Mouse (Mus musculus): Measurements from ENCODE around the gene Fmo5.

Gene Fmo5

DNA sequence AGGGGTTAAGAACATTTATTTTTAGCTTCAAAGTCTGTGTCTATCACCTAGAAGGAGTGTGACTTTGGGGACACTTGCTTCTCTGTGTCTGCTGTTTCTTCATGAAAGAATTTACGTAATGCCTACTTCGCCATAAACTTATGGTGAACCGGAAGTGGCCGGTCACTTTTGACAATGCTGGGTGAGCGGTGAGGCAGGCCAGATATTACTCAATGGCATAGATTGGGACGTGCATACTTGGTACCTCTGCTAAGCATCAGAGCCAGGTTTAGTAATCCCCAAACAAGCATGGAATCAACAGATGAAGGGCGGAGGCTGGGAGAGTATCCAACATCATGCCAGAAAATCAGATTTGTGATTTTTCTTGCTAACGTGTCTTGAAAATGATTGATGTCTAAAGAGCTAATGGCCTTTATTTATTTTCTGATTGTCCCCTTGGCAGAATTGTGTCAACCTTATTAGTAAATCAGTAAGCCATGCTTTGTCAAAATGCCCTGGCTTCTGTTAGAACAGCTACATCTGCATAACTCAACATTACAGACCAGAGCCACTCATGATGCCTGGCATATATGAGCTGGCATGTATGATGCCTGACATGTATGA lies 2.8 kb downstream of the Fmo5 start:
- DNase-seq (ENCODE audit: low read depth, low spot score): no peak

DNA sequence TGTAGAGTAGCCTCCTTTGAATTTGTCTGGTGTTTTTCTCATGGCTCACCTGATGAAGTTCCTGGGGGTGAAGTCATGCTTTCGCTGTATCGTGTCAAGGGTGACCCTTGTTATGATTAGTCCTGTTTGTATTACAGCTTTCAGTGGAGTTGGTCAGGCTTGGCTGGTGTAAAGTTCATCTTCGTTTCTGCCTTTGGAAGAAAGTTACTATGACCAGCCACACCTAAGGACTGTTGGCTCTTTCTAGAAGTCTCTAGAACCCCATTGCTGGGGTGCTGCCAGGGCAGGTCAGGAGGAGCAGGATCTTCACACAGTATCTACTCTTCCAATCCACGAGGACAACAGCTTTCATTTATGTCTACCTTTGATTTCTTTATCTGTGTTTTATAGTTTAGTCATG lies 4.9 kb downstream of the Fmo5 start:
- DNase-seq (ENCODE audit: low read depth, low spot score): no peak

DNA sequence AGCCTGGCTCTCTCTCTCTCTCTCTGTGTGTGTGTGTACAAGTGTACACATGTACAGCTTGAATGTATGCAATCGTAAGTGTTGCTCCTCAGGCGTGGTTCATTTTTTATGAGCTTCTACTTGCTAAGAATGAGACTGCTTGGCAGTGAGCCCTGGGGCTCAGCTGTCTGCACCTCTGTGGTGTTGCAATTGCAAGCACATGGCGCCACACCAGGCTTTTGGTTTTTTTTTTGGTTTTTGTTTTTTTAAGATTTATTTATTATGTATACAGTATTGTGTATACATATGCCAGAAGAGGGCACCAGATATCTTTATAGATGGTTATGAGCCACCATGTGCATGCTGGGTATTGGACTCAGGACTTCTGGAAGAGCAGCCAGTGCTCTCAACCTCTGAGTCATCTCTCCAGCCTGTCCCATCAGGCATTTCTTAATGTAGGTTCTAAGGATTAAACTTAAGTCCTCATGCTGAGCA lies 5.7 kb downstream of the Fmo5 start:
- DNase-seq (ENCODE audit: low read depth, low spot score): no peak

DNA sequence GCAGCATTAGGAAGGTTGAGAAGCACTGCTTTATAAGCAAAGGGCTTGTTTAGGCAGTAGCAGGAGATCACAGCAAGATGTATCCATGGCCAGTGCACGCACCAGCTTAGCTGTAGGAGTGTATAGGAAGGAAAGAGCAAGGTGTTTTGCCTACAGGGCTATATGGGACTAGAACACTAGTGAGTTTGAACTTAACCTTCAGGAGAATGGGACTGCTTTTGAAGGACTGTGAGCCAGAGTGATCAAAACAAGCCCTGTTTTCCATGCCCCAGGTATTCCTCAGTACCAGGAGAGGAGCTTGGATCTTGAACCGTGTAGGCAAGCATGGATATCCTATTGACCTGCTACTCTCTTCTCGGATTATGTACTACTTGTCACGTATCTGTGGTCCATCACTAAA lies 12.8 kb downstream of the Fmo5 start:
- DNase-seq (ENCODE audit: low read depth, low spot score): no peak

DNA sequence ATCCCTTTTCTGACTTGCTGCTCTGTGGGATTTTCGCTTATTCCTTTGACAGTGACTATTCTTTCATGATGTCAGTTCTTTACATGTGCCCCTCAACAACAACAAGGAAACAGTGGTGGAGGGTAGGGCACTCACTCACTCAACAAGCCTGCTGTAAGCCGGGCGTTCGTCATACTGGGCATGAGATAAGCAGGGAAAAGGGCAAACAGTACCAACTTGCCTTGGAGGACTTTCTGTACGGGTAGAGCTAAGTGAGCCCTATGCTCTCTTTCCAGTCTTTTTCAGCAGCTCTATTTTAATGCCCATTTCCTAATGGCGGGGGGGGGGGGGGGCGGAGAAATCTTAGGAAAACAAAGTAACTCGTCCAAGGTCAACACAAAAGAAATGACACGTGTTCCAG lies 13.4 kb downstream of the Fmo5 start:
- DNase-seq (ENCODE audit: low read depth, low spot score): no peak

GRCm38 (mm10) chr3:97648518-97648917 lies 19.9 kb downstream of the Fmo5 start:
- DNase-seq (ENCODE audit: low read depth, low spot score): no peak

DNA sequence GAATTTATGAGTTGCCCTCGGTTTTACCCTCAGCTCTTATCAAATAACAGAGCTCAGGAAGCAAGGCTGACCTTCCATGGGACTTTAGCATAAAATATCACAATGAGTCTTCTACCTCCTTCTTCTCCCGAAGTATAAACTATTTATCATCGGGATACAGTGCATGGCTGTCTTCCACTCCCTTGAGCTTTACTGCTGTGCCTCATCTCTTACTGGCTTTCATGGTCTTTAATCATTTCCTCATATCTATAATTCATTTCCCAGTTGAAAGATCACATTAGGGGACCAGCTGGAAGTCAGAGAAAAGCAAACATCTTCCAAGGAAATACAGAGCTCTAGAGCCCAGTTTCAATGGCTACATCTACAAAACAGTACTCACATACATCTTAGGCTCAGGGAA lies 20.4 kb downstream of the Fmo5 start:
- no peak for DNase-seq (ENCODE audit: low read depth, low spot score)

DNA sequence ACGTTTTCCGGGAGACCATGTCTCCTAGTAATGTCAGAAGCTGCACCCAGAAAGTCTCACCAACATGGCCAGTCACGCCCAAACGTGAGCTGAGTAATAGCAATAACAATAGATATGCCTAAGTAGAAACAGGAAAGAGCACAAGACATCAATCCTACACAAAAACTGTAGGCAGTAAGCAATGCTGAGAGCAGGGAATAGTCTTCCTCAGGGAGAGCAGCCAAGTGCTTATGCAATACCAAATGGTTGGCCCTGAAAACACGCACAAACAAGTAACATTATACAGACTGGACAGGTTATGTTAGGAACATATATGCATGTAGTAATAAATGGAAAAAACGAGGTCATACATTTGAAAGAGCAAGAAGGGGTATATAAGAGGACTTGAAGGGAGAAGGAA lies 20.9 kb downstream of the Fmo5 start:
- no peak for DNase-seq (ENCODE audit: low read depth, low spot score)

GRCm38 (mm10) chr3:97651604-97652003 lies 23.0 kb downstream of the Fmo5 start:
- no peak for DNase-seq (ENCODE audit: low read depth, low spot score)

- DNase-seq (ENCODE audit: low read depth, low spot score): no peak
Measured at GRCm38 (mm10) chr3:97653781-97654180, 25.2 kb downstream of the Fmo5 start.

GRCm38 (mm10) chr3:97654901-97655300 lies 26.3 kb downstream of the Fmo5 start:
- no peak for DNase-seq (ENCODE audit: low read depth, low spot score)

DNA sequence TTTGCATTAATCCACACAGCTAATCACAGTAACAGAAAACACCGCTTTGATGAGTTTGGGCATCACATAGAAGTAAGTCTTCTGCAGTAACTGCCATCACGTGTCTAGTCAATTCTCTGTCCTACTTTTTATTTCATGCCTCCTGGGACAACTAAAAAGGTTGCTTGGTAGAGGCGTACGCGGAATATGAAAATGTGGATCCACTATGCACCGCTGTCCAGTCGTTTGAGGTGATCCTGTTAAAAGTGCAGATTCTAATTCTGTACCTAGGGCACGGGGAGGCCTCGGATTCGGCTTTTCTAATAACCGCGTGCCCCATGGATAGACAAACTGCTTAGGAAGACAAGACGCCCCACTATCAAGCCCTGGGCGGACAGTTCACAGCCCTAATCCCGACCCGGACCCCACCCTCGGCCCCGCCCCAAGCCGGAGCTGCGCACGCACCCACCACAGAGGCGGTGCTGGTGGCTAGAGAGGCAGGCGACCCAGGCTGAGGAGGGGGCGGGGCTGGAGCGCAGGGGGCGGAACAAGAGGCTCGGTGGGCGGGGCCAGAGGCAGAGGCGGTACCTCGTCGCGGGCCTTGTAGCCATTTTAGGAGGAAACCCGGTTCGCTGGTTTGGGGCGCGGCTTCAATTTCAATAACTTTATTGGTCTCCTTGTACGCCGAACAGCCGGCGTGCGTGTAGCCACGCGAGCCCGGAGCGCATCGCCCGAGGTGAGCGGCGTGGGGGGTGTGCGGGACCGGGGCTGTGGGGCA lies 29.2 kb downstream of the Fmo5 start, which contains the start of gene Prkab2:
TSS of gene Prkab2 (plus strand) at position 539 of the 757 bp plus-strand sequence.
- peak; percentile 94 for DNase-seq (ENCODE audit: low read depth, low spot score)

GRCm38 (mm10) chr3:97658426-97659193 lies 30.0 kb downstream of the Fmo5 start:
- DNase-seq (ENCODE audit: low read depth, low spot score): no peak

- no peak for DNase-seq (ENCODE audit: low read depth, low spot score)
Measured at GRCm38 (mm10) chr3:97659746-97660145, 31.1 kb downstream of the Fmo5 start.

DNA sequence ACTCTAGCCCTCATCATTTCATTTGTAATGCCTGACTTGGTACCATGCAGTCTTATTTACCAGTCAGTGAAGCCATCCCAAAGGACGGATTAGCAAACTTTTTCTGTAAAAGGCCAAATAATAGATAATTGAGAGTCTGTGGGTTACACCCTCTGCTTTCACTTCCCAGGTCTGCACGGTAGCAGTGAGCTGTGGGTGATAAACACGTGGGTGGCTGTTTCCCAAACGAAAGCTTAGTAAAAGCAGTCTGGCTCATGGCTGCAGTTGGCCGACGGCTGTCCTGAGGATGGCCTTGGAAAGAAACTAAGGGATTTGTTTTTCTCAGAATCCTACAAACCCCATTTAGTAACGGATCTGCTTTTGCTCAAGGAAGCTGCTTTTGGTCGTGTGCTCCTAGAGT lies 32.6 kb downstream of the Fmo5 start:
- DNase-seq (ENCODE audit: low read depth, low spot score): no peak

DNA sequence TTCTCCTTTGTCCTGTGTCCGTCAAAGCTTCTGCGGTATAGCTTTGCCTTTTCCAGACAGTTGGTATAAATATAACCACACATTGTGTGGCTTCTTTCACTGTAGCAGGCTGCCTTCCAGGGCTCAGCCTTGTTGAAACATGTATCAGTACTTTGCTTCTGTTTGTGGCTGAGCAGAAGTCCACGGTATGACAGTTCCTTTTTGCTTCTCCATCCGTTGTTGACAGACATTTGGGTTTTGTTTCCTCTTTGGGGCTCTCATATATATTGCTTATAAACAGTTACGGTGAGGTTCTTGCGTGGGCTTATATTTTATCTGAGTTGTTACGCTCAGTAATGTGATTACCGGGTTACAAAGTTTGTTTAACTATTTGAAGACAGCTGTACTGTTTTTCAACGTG lies 36.9 kb downstream of the Fmo5 start:
- no peak for DNase-seq (ENCODE audit: low read depth, low spot score)

DNA sequence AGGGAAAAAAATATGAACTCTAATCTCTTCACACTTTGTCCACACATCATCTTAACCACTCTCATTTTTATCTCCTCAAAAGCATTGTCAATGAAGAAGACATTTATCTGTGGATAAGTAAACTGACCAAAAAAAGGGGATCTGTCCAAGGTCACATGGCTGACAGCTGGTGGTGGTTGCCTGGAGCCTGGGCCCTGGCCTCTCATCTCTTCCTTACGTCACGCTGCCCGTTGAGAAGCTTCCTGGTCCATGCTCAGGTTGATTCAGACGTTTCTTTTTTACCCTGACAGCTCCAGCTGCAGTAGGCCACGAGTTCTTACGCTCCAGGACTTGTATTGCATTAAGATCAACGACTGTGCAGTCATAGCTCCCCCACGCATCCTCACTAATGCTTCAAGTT lies 37.5 kb downstream of the Fmo5 start:
- no peak for DNase-seq (ENCODE audit: low read depth, low spot score)

DNA sequence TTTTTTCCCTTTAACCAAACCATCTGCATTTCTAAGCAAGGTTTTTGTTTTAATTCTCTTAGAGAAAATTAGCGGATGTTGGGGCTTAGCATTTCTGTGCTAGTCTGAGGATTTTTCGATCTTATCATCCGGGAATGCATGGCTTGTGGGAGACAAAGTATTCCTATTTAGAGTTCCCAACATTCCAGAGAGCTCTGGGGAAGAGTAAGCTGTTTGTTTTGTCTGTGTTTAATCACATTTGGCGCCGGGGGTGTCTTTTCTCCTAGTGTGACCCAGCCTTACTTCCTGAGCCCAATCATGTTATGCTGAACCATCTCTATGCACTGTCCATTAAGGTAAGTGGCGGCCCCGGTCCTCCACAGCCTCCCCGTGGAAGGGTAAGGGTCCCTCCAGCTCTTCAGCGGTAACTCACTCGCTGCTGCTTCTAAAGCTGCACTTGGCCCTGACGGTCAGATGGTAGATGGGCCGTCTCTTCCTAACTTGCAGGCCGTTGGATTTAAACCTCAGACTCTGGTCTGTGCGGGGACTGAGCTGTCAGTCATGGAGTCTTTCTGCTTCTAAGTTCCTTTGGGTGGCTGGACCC lies 38.6 kb downstream of the Fmo5 start:
- no peak for DNase-seq (ENCODE audit: low read depth, low spot score)

DNA sequence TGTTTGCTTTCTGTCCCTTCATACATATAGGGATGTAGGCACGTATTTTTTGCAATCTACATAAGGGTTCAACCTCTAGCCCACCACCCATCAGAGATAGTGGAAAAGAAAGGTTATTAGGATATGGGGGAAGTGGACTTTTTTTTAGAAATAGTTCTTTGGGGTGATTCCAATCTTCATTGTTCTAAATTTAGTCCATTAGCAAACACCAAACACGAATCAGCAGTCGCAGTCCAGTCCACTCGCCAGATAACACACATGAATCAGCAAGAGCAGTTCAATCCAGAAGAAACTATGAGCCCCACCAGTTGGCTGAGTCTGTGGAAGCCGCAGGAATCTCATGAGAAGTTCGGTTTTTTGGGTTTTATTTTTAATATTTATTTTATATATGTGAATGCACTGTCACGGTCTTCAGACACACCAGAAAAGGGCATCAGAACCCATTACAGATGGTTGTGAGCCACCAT lies 46.1 kb downstream of the Fmo5 start, which contains the start of gene Gm17651:
TSS of gene Gm17651 (minus strand) at position 51 of the 467 bp plus-strand sequence.
- DNase-seq (ENCODE audit: low read depth, low spot score): no peak

- no peak for DNase-seq (ENCODE audit: low read depth, low spot score)
Measured at GRCm38 (mm10) chr3:97676126-97676525, 47.5 kb downstream of the Fmo5 start.

GRCm38 (mm10) chr3:97678416-97678815 lies 49.8 kb downstream of the Fmo5 start:
- no peak for DNase-seq (ENCODE audit: low read depth, low spot score)

Data from embryo, embryonic 11.5 days (tissue).